Mouse (Mus musculus): ENCODE results near the gene Naglu.

GRCm38 (mm10) chr11:101047502-101047901, 22.3 kb upstream of the Naglu start:
- TF ChIP-seq POLR2A (IDR thresholded peaks at IDR 0.05; ENCODE audit: low read depth, low read length), result no peak
- no peak for TF ChIP-seq CTCF (IDR thresholded peaks at IDR 0.05; ENCODE audit: borderline replicate concordance, insufficient read depth, low read length)

Measured in embryonic fibroblast, embryonic 13.5 days (primary cell).